Mouse (Mus musculus): ENCODE data around the gene Fam13a.

DNA sequence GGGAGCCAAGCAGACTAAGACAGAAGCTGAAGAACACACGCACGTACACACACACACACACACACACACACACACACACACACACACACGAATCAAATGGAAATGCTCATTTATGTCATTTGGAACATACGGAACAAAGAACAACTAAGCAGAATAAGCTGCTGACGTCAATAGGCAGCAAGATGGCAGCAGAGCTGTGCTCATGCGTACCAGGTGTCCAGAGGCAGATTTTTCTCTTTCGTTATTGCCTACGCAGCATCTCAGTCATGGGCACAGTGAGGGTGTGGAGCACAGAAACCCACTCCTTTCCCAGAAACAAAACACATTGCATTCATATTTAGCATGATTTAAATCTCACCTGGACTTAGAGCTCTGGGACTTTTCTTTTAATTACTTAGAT lies 39.2 kb downstream of the Fam13a start:
- TF ChIP-seq CTCF (IDR thresholded peaks at IDR 0.05; ENCODE audit: low read depth) (peak; percentile 50), EP300 (optimal IDR thresholded peaks at IDR 0.05) (no peak)

Measured in stomach, postnatal 0 days (tissue).